Mouse (Mus musculus): Measurements from ENCODE around the gene Dgka. TPM values are rescaled to one million over a fixed set of nuclear protein-coding genes. Genes with fewer than 3 reads are reported as not detected.

Dgka gene
- 14.8 and 15.6 TPM in 2 replicates for polyA plus RNA-seq (2012; rRNA removed)

- no peak for DNase-seq (ENCODE audit: extremely low spot score in 1 of 2, low spot score in 1 of 2)
These were observed at the start of gene Dgka for GRCm38 (mm10) chr10:128744680-128745601. Gene Dgka, minus strand, starts transcription at chr10:128744855.

DNA sequence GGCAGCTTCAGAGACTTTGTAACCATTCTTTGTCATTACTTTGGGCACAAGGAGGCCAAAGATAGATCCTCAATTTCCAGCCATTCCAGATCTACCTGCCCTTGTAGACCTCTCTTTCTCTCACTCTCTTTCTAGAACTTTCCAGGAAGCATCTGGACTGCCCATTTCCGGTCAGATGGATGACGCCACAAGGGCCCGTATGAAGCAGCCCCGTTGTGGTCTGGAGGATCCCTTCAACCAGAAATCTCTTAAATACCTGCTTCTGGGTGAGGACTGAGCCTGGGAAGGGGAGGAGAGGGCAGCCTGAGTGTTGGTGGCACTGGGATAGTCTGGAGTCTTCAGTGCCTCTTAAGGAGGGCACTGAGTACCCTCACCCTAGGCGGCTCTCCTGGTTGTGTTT, 49.7 kb upstream of the Dgka start:
- DNase-seq (ENCODE audit: extremely low spot score in 1 of 2, low spot score in 1 of 2) = no peak

GRCm38 (mm10) chr10:128793258-128793657, 48.6 kb upstream of the Dgka start:
- no peak for DNase-seq (ENCODE audit: extremely low spot score in 1 of 2, low spot score in 1 of 2)

DNA sequence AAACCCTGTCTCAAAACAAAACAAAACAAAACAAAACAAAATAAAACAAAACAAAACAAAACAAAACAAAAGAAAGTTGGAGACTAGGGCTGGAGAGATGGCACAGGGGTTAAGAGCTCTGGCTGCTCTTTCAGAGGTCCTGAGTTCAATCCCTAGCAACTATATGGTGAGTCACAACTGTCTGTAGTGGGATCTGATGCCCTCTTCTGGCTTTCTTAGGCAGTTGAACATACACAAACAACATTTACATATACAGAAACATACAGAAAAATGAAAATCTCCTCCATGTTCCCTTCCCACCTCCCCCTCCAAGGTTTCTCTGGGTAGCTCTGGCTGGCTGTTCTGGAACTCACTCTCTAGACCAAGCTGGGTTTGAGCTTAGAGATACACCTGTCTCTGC, 47.4 kb upstream of the Dgka start:
- no peak for DNase-seq (ENCODE audit: extremely low spot score in 1 of 2, low spot score in 1 of 2)

- no peak for DNase-seq (ENCODE audit: extremely low spot score in 1 of 2, low spot score in 1 of 2)
These were observed 45.9 kb upstream of the Dgka start, which contains the start of gene Mmp19 for GRCm38 (mm10) chr10:128790398-128791124. Gene Mmp19, plus strand, starts transcription at chr10:128790910.

GRCm38 (mm10) chr10:128780200-128780599, 35.5 kb upstream of the Dgka start:
- no peak for DNase-seq (ENCODE audit: extremely low spot score in 1 of 2, low spot score in 1 of 2)

- no peak for DNase-seq (ENCODE audit: extremely low spot score in 1 of 2, low spot score in 1 of 2)
These were observed 34.5 kb upstream of the Dgka start for GRCm38 (mm10) chr10:128779011-128779795.

GRCm38 (mm10) chr10:128778441-128778840, 33.8 kb upstream of the Dgka start:
- no peak for DNase-seq (ENCODE audit: extremely low spot score in 1 of 2, low spot score in 1 of 2)

- no peak for DNase-seq (ENCODE audit: extremely low spot score in 1 of 2, low spot score in 1 of 2)
These were observed 29.0 kb upstream of the Dgka start for GRCm38 (mm10) chr10:128773685-128774084.

GRCm38 (mm10) chr10:128772895-128773294, 28.2 kb upstream of the Dgka start:
- no peak for DNase-seq (ENCODE audit: extremely low spot score in 1 of 2, low spot score in 1 of 2)

DNA sequence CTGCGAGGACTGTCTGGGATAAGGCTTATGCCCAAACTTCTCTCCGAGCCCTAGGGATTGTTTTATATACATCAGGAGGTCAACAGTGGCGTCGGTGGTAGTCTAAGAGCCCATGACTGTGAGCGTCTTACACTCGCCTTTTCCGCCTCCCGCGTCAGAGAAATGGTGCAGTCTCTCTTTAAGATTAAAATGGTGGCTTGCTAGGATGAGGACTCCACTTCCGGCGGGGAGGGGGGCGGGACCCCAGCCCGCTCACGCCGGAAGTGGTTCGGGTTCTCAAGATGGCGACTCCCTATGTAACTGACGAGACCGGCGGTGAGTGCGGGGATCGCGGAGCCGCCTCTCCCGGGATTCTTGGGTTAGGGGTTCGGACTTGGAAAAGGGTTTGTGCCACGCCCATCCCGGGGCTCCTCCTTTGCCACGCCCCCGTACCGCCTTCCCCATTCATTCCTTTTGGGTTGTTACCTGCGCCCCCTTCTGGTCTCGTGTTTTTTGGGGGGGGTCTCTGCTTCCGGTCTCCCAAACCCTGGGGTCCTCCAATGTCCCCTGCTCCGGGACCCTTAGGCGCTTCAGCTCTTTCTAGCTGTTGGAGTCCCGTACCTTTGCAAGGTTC, 3.7 kb upstream of the Dgka start:
- peak; percentile 59 to 73 for DNase-seq (ENCODE audit: extremely low spot score in 1 of 2, low spot score in 1 of 2)

GRCm38 (mm10) chr10:128747646-128748251, 3.1 kb upstream of the Dgka start, which contains the start of gene Pym1:
Gene Pym1, plus strand, starts transcription at chr10:128747889.
- peak; percentile 12 to 40 for DNase-seq (ENCODE audit: extremely low spot score in 1 of 2, low spot score in 1 of 2)

DNA sequence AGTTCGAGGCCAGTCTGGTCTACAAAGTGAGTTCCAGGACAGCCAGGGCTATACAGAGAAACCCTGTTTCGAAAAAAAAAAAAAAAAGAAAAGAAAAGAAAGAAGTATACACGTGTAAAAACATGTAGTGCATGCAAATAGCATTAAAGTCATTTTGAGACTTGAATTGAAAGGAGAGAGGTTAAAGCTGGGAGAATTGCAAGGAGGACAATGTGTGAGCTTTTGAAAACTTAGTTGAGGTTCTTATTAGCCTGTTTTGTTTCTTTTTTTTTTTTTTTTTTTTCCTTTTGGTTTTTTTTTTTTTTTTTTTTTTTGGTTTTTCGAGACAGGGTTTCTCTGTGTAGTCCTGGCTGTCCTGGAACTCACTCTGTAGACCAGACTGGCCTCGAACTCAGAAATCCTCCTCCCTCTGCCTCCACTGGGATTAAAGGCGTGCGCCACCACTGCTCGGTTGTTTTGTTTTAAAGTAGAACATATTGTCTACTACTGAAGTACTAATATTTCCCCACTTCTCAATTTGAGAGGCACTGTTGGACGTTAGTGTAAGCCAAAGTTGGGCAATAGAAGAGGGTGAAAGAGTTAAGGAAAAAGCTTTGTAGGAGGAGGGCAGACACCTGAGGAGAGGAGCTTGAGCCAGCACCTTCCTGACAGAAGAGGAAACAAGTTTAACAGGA, 2.5 kb upstream of the Dgka start:
- no peak for DNase-seq (ENCODE audit: extremely low spot score in 1 of 2, low spot score in 1 of 2)

GRCm38 (mm10) chr10:128745946-128746613, 1.4 kb upstream of the Dgka start:
- no peak for DNase-seq (ENCODE audit: extremely low spot score in 1 of 2, low spot score in 1 of 2)

DNA sequence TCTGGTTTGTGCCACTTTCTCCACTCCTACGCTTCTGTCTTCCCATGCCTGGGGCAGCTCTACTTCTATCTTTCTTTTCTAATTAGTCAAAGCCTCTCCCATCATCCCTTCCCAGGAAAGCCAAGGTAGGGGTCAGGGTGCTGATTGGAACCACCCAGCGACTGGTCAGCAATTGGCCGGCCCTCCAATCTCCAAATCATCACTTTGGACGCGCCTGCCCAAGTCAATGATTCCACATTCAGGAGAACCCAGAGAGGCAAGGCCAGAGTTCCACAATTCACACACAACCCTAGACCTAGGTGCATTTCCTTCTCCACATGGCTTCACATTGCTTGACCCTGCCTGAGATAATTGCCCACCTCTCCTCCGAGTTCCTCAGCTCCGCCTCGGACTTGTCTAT, 444 bp downstream of the Dgka start:
- DNase-seq (ENCODE audit: extremely low spot score in 1 of 2, low spot score in 1 of 2) = no peak

DNA sequence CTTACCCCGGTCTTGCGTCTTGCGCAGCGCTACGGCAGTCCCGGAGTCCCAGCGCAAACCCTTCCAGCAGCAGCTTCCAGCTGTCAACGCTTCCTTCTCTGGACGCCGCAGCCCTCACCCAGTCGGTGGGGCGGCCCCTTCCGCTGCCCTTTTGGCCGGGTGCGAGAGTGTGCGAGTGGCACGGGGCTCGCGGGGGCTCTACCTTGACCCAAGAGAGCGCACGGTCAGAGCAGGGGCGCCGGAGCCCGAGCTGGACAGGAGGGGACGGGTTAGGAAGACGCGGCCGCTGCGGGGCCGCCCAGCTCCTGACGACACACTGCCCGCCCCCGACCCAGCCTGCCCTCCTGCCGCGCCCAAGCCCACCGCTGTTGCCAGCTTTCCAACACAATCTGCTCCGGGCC, 864 bp downstream of the Dgka start:
- peak in 1 of 2 experiments; percentile 48 for DNase-seq (ENCODE audit: extremely low spot score in 1 of 2, low spot score in 1 of 2)

GRCm38 (mm10) chr10:128743235-128743634, 1.4 kb downstream of the Dgka start:
- peak in 1 of 2 experiments; percentile 7 for DNase-seq (ENCODE audit: extremely low spot score in 1 of 2, low spot score in 1 of 2)

- no peak for DNase-seq (ENCODE audit: extremely low spot score in 1 of 2, low spot score in 1 of 2)
These were observed 2.0 kb downstream of the Dgka start for GRCm38 (mm10) chr10:128742616-128743015.

DNA sequence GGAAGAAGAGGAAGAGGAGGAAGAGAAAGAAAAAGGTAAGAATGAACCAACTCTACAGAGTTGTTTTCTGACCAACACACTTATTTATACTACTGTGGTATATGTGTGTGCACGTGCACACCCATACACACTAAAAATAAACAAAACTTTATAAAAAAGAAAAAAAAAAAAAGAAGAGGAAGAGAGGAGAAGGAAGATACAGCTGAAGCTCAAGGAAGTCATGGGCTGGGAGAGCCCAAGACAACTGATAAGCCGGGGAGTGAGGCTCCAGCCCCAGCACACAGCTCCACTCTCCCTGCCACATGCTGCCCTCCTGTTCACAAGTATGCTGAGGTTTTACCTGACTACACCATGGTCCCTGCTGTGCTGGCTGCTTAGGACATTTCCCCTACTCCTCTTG, 4.4 kb downstream of the Dgka start:
- DNase-seq (ENCODE audit: extremely low spot score in 1 of 2, low spot score in 1 of 2) = no peak
